Mouse (Mus musculus) C2C12 (cell line): Measurements from ENCODE around the gene Arhgap24. TPM values are rescaled to one million over a fixed set of nuclear protein-coding genes. Genes with fewer than 3 reads are reported as not detected.
A peak's percentile ranks its signal among the peaks of the same experiment; 100 is the strongest.

Experiments
- H3K27me3 ChIP-seq: one replicate; pipeline ENCODE4 v1.6.1; 2011; ENCODE audit not compliant: control insufficient read depth, insufficient read depth, insufficient read length
- H3K36me3 ChIP-seq: one replicate; pipeline ENCODE4 v1.6.1; 2011; ENCODE audit not compliant: control insufficient read depth, insufficient read depth
- H3K4me3 ChIP-seq: one replicate; pipeline ENCODE4 v1.5.1; 2011; ENCODE audit warnings: mild to moderate bottlenecking, control low read depth; ENCODE audit not compliant: poor library complexity, insufficient read depth, severe bottlenecking
- H3K79me2 ChIP-seq: one replicate; pipeline ENCODE4 v1.6.1; 2011; ENCODE audit not compliant: control insufficient read depth, insufficient read depth
- H3K79me3 ChIP-seq: one replicate; pipeline ENCODE4 v1.6.1; 2011; ENCODE audit warnings: low read depth, control low read depth
- H3ac ChIP-seq: one replicate; pipeline ENCODE3; 2011; ENCODE audit warnings: low read depth; ENCODE audit not compliant: control insufficient read depth, insufficient read length
- CEBPB ChIP-seq: IDR thresholded peaks from one replicate; pipeline ENCODE4 v1.6.1; 2011; ENCODE audit warnings: low read depth, mild to moderate bottlenecking, control low read depth, moderate library complexity
- CTCF ChIP-seq: IDR thresholded peaks from one replicate; pipeline ENCODE4 v1.5.1; 2011; ENCODE audit not compliant: control insufficient read depth, insufficient read depth, insufficient read length
- FOSL1 ChIP-seq: IDR thresholded peaks from one replicate; pipeline ENCODE4 v1.8.0; 2011; ENCODE audit warnings: mild to moderate bottlenecking, low read length; ENCODE audit not compliant: poor library complexity, insufficient read depth, severe bottlenecking
- MAX ChIP-seq: IDR thresholded peaks from one replicate; pipeline ENCODE4 v1.6.1; 2011; ENCODE audit warnings: mild to moderate bottlenecking, control low read depth
- MYOD1 ChIP-seq: IDR thresholded peaks from one replicate; pipeline ENCODE4 v1.6.1; 2011; ENCODE audit warnings: low read depth; ENCODE audit not compliant: control insufficient read depth, insufficient read length
- MYOG ChIP-seq: IDR thresholded peaks from one replicate; pipeline ENCODE4 v1.6.1; 2011; ENCODE audit not compliant: control insufficient read depth, insufficient read length; ENCODE audit errors: extremely low read depth
- USF1 ChIP-seq: IDR thresholded peaks from one replicate; pipeline ENCODE4 v1.6.1; 2011; ENCODE audit warnings: low read depth, mild to moderate bottlenecking, control low read depth, moderate library complexity
- polyA plus RNA-seq: library from polyadenylated mRNA; unstranded; fragments of >200 nt; fragmentation: generic; extraction: Trizol; gene quantifications from one replicate; pipeline ENCODE4 v1.2.1, GENCODE M21; 2012; ENCODE audit warnings: missing spikeins

Arhgap24 gene
- polyA plus RNA-seq, 1 experiment = 2.9 TPM

- TF ChIP-seq CEBPB = no peak
- no peak for TF ChIP-seq FOSL1
- TF ChIP-seq MAX = no peak
- TF ChIP-seq MYOG = no peak
- TF ChIP-seq USF1 = no peak
- TF ChIP-seq CTCF = no peak
- TF ChIP-seq MYOD1 = no peak
- Histone ChIP-seq H3K79me3 (no peaks in the 10 kb centered on the region), H3K79me2 (no peaks in the 10 kb centered on the region), H3ac (no peak overlapping the region), H3K4me3 (no peak overlapping the region), H3K27me3 (no peaks in the 10 kb centered on the region), H3K36me3 (no peaks in the 10 kb centered on the region)
Measured at GRCm38 (mm10) chr5:102462948-102463347, 18.2 kb upstream of the Arhgap24 start.

GRCm38 (mm10) chr5:102465372-102465771 is 15.8 kb upstream of the Arhgap24 start:
- Histone ChIP-seq H3K4me3 (no peak overlapping the region), H3K36me3 (no peaks in the 10 kb centered on the region), H3K79me2 (no peaks in the 10 kb centered on the region), H3K27me3 (no peaks in the 10 kb centered on the region), H3K79me3 (no peaks in the 10 kb centered on the region), H3ac (no peak overlapping the region)
- TF ChIP-seq CTCF (no peak), MYOG (no peak), USF1 (no peak), MAX (no peak), CEBPB (no peak), MYOD1 (no peak), FOSL1 (no peak)

GRCm38 (mm10) chr5:102468292-102468691 is 12.9 kb upstream of the Arhgap24 start:
- Histone ChIP-seq H3K27me3 (no peaks in the 10 kb centered on the region), H3ac (no peak overlapping the region), H3K36me3 (no peaks in the 10 kb centered on the region), H3K79me3 (no peaks in the 10 kb centered on the region), H3K4me3 (no peak overlapping the region), H3K79me2 (no peaks in the 10 kb centered on the region)
- TF ChIP-seq CTCF (no peak), USF1 (peak; percentile 80)

- no peak overlapping the region for H3K4me3 ChIP-seq
- no peaks in the 10 kb centered on the region for H3K27me3 ChIP-seq
- no peak for TF ChIP-seq MAX
- no peak for TF ChIP-seq CEBPB
- no peak for TF ChIP-seq MYOG
- no peak for TF ChIP-seq USF1
- no peak for TF ChIP-seq CTCF
- no peak for TF ChIP-seq FOSL1
- no peak for TF ChIP-seq MYOD1
- no peaks in the 10 kb centered on the region for H3K36me3 ChIP-seq
- H3ac ChIP-seq = no peak overlapping the region
- no peaks in the 10 kb centered on the region for H3K79me2 ChIP-seq
- no peaks in the 10 kb centered on the region for H3K79me3 ChIP-seq
Measured at GRCm38 (mm10) chr5:102470284-102470683, 10.9 kb upstream of the Arhgap24 start.

- Histone ChIP-seq H3K79me2 (no peaks in the 10 kb centered on the region), H3K36me3 (no peaks in the 10 kb centered on the region), H3K4me3 (no peak overlapping the region), H3K79me3 (no peaks in the 10 kb centered on the region), H3K27me3 (no peaks in the 10 kb centered on the region), H3ac (no peak overlapping the region)
- TF ChIP-seq CEBPB = no peak
Measured at GRCm38 (mm10) chr5:102478076-102478475, 3.1 kb upstream of the Arhgap24 start.

- no peak for TF ChIP-seq FOSL1
- no peak for TF ChIP-seq MYOD1
- TF ChIP-seq CEBPB = no peak
- TF ChIP-seq USF1 = no peak
- no peak for TF ChIP-seq MAX
- TF ChIP-seq MYOG = no peak
- no peak for TF ChIP-seq CTCF
- H3K36me3 ChIP-seq = no peaks in the 10 kb centered on the region
- no peak overlapping the region for H3K4me3 ChIP-seq
- no peaks in the 10 kb centered on the region for H3K27me3 ChIP-seq
- no peak overlapping the region for H3ac ChIP-seq
- no peaks in the 10 kb centered on the region for H3K79me3 ChIP-seq
- peaks cover 14% of the 10 kb centered on the region for H3K79me2 ChIP-seq
Measured at GRCm38 (mm10) chr5:102483285-102483975, 2.2 kb downstream of the Arhgap24 start.
